Mouse (Mus musculus) bone marrow, adult 2 months (tissue): ENCODE measurements around the gene Slc52a3.

Experiments used
- CTCF ChIP-seq: fragments of 200-500 bp; IDR thresholded peaks from 2 replicates; pipeline ENCODE4 v1.5.1; 2011; ENCODE audit warnings: low read length, control low read depth; ENCODE audit not compliant: control insufficient read depth, insufficient read depth
- POLR2A ChIP-seq: fragments of 200-500 bp; IDR thresholded peaks from 2 replicates; pipeline ENCODE4 v1.6.1; 2011; ENCODE audit warnings: low read depth, mild to moderate bottlenecking, control low read depth, low read length, borderline replicate concordance; ENCODE audit not compliant: control insufficient read depth

GRCm38 (mm10) chr2:152048003-152048980, 52.0 kb downstream of the Slc52a3 start:
- no peak for TF ChIP-seq CTCF
- no peak for TF ChIP-seq POLR2A
